Mouse (Mus musculus) limb, embryonic 15.5 days (tissue): ENCODE measurements around the gene Btbd10. TPM values are rescaled to one million over a fixed set of nuclear protein-coding genes. Genes with fewer than 3 reads are reported as not detected.

ENCODE experiments used
- polyA plus RNA-seq: library from polyadenylated mRNA; unstranded; fragments of >200 nt; fragmentation: Nextera tagmentation; extraction: Ambion mirVana; gene quantifications from 2 replicates; pipeline ENCODE4 v1.2.1, GENCODE M21; 2015

Btbd10 gene
- polyA plus RNA-seq, 1 experiment from 2014 or later: 27.9 TPM

Other genes starting within 250 kb of the Btbd10 start
- gene Arntl, start 161.9 kb downstream of the Btbd10 start, polyA plus RNA-seq: 6.7 and 7.5 TPM in 2 replicates
- not detected in 2 replicates for gene Pth, start 19.2 kb upstream of the Btbd10 start, polyA plus RNA-seq
- gene Far1, start 144.4 kb upstream of the Btbd10 start, polyA plus RNA-seq: 72.4 and 80.8 TPM in 2 replicates